Mouse (Mus musculus): ENCODE measurements at regions not wholly inside any gene's neighbourhood (a gene's known extent, or its start where the extent isn't known, plus 50 kb on each side); places are given as distances from the start of the nearest gene placed in this dataset.
"Not testable (repeated sequence)": the region's sequence is repeated elsewhere in the genome, so short reads cannot be mapped to it uniquely, and the experiment has no call there.

- DNase-seq: no peak
Observed at GRCm38 (mm10) chr1:154024301-154024700, 124.3 kb upstream of the Teddm2 start.

- DNase-seq: no peak
Observed at GRCm38 (mm10) chr1:154027303-154027702, 127.3 kb upstream of the Teddm2 start.

- DNase-seq: no peak
Observed at GRCm38 (mm10) chr1:154029826-154030225, 129.8 kb upstream of the Teddm2 start.

- peak; percentile 32 for DNase-seq
Observed at GRCm38 (mm10) chr1:154032669-154033099, 132.7 kb upstream of the Teddm2 start.

- peak; percentile 19 for DNase-seq
Observed at GRCm38 (mm10) chr1:154033958-154034606, 134.1 kb upstream of the Teddm2 start.

GRCm38 (mm10) chr1:154036729-154037270 is 136.8 kb upstream of the Teddm2 start:
- DNase-seq: no peak

GRCm38 (mm10) chr1:154038241-154038640 is 138.2 kb upstream of the Teddm2 start:
- DNase-seq: no peak

- no peak for DNase-seq
Observed at GRCm38 (mm10) chr1:154040907-154041306, 140.9 kb upstream of the Teddm2 start.

GRCm38 (mm10) chr1:154042956-154043355 is 142.9 kb upstream of the Teddm2 start:
- DNase-seq: no peak

- DNase-seq: no peak
Observed at GRCm38 (mm10) chr1:154044712-154045111, 144.7 kb upstream of the Teddm2 start.

GRCm38 (mm10) chr1:154045951-154046350 is 145.9 kb upstream of the Teddm2 start:
- no peak for DNase-seq

- DNase-seq: no peak
Observed at GRCm38 (mm10) chr1:154053641-154054040, 147.3 kb upstream of the Zfp648 start.

GRCm38 (mm10) chr1:154054874-154055273 is 146.1 kb upstream of the Zfp648 start:
- no peak for DNase-seq

- not testable (repeated sequence) for DNase-seq
Observed at GRCm38 (mm10) chr1:154061397-154061796, 139.6 kb upstream of the Zfp648 start.

GRCm38 (mm10) chr1:154061851-154062250 is 139.1 kb upstream of the Zfp648 start:
- DNase-seq: no peak

GRCm38 (mm10) chr1:154062666-154063065 is 138.3 kb upstream of the Zfp648 start:
- no peak for DNase-seq

GRCm38 (mm10) chr1:154064633-154065032 is 136.4 kb upstream of the Zfp648 start:
- no peak for DNase-seq

GRCm38 (mm10) chr1:154065336-154066329 is 135.4 kb upstream of the Zfp648 start:
- DNase-seq: no peak

GRCm38 (mm10) chr1:154067856-154068255 is 133.1 kb upstream of the Zfp648 start:
- DNase-seq: no peak

GRCm38 (mm10) chr1:154074270-154074669 is 126.7 kb upstream of the Zfp648 start:
- no peak for DNase-seq

GRCm38 (mm10) chr1:154076684-154077475 is 124.1 kb upstream of the Zfp648 start:
- DNase-seq: no peak

GRCm38 (mm10) chr1:154080505-154081380 is 120.2 kb upstream of the Zfp648 start:
- DNase-seq: no peak
